Mouse (Mus musculus) left cerebral cortex, adult 9 months (tissue): Measurements from ENCODE around the gene Tmem132b.

ENCODE experiments used
- DNase-seq, 2 experiments: peaks; one replicate each; pipeline ENCODE4 v3.0.0; 2022; ENCODE audit warnings: low spot score in 2 of 2

Tmem132b gene

DNA sequence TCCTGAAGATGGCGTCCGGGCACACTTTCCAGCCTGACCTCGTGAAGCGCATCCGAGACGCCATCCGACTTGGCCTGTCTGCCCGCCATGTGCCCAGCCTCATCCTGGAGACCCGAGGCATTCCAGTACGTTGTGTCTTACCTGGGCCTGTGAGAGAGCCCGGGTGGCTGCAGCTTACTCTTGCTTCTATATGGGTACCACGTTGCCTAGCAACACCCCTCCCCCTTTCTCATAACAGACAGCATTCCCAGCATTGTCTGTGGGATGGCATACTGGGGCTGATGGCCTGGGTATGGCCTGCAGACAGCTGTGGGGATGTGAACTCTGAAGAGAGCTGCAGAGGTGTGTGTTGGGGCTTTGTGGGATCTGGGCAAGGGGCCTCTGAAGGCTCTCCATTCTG, 16.6 kb upstream of the Tmem132b start:
- DNase-seq = no peak

DNA sequence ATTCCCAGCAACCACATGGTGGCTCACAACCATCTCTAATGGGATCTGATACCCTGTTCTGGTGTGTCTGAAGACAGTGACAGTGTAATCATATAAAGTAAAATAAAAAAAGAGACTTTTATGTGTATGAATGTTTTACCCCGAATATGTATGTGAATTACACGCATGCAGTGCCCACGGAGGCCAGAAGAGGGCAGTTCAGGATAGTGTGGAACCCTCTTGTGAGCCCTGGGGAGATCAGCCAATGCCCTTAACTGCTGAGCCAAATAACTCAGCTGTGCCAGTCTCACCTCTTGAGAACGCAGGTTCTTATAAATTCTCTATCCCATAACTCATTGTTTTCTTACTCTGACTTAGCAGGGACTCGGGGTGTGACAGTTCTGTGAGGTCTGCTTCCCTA, 12.9 kb upstream of the Tmem132b start:
- DNase-seq = peak in 1 of 2 experiments; percentile 65

DNA sequence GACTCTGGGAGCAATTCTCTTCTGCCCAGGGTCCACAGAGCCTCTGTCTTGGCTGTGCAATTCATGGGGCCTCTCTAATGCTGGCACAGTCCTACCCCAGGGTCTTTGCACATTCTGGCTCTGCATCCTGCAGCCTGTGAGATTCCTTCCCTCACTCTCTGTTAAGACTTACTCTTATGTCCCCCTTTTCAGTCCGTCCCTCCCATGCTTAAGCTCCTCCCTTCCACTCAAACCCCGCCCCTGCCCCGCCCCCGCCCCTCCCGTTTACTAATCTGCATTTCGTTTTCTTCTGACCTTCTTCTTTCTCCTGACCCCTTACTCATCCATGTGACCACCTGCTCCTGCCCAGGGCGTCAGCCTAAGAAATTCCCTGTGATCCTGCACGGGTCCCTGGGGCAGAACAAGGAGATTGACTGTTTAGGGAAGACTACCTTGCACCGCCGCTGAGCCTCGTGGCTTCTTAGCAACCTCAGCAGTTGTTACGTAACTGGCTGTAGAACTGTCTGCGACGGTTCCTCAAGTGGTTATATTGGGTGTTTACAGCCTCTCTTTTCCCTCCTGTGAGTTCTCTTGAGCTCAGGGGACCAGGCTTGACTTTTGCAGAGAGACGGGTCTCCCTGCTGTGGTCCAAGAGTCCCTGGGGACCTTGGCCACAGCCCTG, 10.5 kb upstream of the Tmem132b start:
- DNase-seq = peak in 1 of 2 experiments; percentile 66

DNA sequence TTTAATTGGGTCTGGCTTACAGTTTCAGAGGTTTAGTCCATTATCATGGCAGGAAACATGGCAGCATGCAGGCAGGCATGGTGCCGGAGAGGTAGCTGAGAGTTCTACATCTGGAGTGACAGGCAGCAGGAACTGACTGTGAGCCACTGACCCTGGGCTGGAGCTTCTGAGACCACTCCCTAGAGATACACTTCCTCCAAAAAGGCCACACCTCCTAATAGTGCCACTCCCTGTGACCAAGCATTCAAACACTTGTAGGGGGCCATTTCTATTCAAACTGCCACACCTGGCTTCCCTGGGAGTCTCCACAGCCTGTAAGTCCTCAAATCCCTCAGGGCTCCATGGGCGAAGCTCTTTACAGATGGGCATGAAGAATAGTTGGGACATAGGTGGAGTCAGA, 8.2 kb upstream of the Tmem132b start:
- DNase-seq = no peak

DNA sequence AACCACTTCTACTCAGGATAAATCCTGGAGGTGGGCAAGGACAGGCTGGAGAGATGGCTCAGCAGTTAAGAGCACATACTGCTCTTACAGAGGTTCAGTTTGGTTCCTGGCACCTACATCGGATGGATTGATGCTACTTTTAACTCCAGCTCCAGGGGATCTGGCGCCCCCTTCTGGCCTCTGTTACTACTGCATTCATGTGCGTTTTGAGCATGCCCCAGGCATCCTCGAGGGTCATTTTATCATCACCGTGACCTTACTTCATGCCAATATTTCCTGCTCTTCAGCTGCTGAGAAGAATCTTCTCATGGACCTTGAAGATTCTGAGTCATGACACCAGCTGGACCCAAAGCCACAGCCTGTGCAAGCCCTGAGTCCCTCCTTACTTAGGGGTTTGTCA, 6.1 kb upstream of the Tmem132b start:
- no peak for DNase-seq

DNA sequence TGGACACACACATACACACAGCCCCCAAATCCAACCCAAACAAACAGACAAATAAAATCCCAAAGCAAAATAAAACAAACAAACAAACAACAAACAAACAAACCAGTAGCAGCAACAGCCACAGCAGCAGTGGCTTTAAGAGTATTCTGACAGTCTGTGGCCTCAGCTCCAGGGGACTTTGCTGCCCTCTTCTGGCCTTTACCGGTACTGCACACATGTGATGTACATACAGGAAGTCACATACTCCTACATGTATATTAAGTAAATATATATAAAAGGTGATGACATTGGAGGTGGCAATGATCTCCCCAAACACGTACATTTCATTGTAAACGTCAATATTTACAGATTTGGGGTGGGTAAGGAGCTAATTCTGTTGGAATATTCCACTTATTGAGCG, 5.1 kb upstream of the Tmem132b start:
- no peak for DNase-seq

DNA sequence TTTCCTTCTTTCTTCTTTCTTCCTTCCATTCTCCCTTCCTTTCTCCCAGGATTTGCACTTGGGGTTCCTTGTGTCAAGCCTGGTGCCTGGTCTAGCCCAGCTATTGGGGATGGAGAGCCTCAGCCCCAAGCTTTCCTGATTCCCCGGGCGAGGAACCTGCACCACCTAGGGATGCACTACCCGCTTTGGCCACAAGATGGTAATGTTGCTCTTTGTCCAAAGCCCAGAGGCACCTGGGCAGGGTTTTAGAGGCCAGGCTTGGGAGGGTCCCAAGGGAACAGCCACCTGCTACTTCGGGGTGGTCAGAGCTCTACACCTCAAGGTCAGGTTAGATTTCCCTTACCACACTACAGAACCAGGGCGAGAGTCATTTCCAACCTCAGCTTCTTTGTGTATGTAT, 2.5 kb upstream of the Tmem132b start:
- DNase-seq = peak in 1 of 2 experiments; percentile 88

DNA sequence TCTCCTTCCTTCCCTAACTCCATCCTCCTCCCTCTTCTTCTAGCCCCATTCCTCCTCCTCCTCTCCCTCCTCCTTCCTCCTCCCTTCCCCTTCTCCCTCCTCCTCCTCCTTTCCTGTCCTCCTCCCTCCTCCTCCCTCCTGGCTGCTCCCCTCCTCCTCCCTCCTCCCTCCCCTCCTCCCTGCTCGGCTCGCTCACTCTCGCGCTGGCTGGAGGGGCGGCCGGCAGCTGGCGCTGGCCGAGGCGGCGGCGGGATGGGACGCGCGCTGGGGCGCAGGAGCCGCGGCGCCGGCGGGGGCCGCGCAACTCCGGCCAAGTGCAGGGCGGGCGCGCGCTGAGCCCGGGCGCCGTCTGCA, 594 bp downstream of the Tmem132b start:
- peak in 1 of 2 experiments; percentile 68 for DNase-seq

DNA sequence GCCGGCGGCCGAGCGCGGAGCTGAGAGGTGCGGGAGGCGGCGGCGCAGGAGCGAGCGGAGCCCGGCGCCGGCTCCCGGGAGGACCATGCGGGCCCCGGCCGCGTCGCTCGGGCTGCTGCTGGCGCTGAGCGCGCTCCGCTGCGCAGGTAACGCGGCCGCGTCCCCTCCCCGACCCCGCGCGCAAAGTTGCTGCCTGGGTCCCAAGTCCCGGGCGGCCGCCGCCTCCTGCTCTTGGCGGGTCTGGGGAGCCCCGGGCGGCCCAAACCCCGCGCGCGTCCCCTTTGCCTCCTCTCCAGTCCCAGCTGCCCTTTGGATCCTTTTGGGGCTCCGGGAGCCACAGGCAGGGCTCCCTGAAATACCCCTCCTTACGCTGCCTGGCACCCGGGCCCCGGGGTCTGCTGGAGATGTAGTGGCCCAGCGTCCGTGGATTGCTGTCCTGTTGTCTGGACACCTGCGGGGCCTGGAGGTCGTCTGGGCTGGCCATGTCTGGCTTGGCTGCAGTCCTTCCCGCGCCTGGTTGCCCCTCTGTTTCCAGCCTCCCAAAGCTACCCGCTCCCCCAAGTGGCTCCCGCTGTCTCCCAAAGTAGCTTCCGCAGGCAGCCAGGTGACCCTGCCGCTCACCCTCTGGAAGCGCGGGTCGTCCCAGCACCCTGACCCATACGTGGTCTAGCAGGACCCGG, 1.1 kb downstream of the Tmem132b start:
- no peak for DNase-seq

DNA sequence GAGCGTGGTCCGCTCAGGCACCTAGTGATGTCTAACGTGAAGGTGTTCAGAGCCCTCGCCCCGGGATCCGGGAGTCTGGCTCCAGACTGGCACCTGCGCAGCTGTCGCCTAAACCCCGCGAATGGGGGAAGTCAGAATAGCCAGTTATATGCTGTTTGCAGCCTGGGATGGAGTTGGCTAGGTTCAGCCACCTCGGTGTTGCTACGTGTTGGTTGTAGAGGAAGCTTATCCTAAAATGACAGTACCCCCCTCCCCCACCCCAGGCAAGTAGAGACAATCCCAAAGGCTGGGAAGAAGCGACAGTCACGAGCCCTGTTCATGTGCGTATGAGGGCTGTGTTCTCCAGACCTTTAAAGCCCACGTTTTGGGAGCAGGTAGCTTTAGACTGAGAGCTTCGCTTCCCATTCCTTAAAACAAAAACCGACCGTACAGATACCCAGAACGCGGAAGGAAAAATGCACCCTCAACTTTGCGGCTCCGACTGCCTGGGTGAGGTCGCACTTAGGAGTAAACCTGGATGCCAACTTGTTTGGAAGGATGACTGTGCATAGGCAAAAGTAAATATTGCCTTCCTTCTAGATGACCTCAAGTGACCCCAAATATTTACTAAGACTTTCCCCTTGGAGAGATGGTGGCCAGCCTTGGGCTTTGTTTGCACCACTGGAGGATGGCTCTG, 1.8 kb downstream of the Tmem132b start:
- peak in 1 of 2 experiments; percentile 67 for DNase-seq

DNA sequence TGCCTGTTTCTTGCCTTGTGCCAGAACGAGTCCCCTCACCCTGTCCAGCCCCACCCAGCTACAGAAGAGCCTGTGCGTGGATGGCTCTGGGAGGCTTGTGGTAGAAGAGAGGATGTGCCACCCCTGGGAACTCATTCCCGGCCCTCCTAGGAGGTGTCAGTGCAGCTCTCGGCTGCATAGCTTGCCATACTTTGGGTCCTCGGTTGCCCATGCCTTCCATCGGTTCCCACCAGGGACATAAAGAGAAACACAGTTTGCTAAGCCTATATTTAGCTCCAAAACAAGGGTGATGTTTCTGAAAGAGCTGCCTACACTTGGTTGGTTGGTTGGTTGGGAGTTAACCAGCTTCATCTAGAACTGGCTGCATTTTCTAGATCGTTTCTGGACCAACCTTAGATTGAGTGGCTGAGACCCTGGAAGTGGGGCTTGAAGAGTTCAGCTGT, 2.6 kb downstream of the Tmem132b start:
- peak in 1 of 2 experiments; percentile 47 for DNase-seq

DNA sequence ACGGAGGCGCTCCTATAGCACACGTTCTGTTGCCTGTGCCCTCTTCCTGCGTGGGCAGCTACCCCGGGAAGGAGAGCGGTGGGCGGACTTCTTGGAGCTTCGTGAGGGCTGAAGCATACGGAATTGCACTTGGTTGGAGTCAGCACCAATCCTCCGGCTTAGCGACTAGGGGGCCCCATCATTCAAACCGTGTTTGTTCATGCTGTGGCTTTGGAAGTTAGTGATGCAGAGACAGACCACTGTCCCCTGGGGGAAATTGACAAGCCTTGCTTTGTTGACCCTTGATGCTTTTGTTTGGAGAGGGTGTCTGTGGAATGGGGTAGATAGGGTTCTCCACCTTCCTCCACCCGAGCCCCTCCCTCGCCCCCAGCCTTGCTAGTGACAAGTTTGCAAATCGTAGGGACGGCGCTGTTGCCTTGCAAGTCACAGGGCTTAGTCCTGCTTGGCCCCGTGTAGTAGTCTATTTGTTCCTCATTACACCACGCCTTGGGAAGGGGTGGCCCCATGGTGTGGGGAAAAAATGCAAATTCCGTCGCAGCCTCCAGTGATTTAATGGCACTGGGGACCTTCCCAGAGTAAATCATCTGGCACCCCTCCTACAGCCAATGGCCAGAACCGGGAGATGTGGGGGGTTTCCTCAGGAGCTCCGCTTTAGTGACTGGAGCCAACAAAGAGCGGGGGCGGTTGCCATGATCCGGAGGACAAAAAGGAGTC, 3.2 kb downstream of the Tmem132b start:
- DNase-seq = peak; percentile 70 to 80

DNA sequence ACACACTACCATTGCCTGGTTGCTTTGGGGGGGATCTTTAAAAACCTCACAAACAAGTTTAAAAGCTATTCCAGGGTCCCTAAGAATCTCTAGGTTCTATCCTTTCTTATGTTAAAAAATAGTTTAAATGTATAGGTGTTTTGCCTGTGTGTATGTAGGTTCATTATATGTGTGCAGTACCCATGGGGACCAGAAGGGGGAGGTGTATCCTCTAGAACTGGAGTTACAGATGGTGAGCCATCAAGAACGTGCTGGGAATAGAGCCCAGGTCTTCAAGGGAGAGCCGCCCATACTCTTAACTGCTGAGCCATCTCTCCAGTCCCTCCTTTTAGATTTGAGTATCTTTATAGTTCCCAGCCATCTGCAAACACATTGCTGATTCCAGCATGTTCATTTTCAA, 13.5 kb downstream of the Tmem132b start:
- no peak for DNase-seq

DNA sequence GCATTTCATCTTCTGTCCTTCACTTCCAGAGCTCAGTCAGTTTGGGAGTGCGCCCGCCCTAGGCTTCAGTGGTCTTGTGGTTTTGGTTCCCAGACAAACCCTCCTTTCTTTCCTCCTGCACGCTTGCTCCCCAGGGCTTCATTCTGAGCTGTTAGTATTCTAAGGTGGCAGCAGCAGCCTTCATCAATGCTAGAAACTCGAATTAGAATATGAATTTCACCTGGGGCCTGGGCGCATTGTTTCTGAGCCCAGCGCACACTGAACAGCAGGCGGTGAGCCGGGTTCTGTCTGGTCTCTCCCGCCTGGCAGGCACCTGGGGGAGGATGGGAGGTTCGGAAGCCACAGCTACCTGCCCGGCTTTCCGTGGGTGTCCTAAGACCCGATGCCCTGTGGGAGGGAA, 14.7 kb downstream of the Tmem132b start:
- no peak for DNase-seq

DNA sequence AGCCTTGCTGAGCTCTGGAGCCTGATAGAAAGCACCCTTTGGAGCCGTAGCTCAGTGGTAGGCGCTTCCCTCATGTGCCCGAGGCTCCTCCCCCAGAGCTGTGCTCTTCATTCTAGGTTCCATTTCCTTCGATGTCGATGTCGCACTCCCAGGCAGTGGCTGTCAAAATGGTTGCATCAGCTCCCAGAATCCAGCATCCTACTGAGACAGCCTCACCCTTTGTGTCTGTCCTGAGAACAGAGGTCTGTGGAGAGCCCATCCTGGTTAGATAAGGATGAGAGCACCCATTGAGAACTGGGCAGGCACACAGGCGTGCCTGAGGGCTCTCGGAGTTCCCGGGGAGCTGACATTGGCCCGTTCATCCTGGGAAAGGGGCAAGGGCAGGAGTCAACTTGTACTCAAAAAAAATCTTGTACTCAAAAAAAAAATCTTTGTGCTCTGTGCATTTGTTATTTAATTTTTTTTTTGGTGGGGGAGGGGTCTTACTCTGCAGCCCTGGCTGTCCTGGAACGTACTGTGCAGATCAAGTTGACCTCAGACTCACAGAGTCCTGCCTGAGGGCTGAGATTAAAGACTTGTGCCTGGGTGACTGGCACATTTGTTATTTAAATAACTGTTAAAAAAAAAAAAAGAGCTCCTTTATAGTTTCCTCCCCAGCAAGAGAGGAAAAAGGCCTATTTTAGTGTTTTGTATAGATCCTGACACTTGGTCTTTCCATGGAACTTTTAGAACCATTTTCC, 18.3 kb downstream of the Tmem132b start:
- no peak for DNase-seq

DNA sequence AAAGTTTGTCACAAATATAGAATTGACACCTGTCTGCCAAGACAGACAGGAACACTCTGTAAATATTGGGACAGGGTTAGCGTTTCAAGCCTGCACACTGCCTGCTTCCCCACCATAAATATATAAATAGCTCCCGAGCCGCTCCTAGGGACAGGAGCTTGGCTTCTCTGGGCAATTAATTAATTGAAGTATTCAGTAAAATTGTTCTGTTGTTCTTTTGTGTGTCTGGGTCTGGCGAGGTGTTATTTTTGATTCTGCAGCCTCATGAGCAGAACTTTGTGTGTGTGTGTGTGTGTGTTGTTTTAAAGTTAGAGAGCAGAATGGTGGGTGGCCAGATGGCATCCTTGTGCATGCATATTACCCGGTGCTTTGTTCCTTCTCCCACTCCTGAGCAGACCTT, 24.2 kb downstream of the Tmem132b start:
- no peak for DNase-seq

DNA sequence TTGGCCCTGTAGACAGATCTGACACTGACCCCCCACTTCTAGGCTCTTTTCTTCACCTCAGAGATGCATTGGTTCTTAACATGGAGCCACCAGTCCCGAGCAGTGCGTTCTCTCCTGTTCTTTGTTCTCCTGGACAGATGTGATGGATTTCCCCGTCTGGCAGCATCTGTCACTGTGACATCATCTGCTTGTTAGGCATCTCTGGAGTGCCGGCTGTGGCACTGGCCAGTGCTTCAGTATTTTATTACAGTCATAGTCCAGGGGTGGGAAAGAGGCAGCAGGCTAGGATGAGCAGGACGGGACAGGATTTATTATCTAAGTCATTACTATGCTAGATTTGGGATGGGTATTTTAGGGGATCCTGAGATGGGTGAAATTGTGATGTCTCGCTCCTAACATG, 31.9 kb downstream of the Tmem132b start:
- no peak for DNase-seq

DNA sequence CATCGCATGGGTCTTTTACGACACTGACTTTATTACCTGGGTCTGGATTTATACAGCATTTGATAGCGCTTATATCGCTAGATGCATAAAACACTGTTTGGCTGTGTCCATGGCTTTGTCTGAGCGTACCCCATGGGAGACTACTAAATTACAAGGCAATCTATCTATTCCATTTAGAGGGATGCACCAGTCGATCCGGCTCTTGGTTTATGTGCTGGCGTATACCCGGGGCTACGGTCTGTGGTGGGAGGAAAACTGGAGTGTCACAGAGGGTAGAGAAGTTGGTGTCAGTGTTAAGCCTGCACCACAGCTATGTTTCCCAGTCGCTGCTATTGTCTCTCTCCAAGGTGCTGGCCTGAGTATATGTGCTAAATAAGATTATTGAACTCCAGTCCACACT, 34.2 kb downstream of the Tmem132b start:
- no peak for DNase-seq

DNA sequence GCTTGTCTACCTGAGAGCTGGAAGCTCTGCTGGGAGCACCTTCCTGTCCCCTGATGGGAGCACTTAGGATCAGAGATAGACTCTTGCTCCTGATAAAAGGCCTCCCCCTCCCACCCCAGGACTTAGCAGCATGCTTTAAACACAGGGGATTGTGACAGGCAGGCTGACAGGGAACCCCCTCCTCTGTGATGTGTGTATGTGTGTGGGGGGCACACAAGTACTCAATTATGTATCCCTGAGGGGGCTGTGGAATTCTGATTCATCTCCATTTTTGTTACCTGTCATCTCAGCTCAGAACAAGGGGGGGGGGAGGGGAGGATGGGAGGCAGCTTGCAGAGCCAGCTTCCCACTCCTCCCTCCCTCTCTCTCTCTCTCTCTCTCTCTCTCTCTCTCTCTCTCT, 36.9 kb downstream of the Tmem132b start:
- no peak for DNase-seq

DNA sequence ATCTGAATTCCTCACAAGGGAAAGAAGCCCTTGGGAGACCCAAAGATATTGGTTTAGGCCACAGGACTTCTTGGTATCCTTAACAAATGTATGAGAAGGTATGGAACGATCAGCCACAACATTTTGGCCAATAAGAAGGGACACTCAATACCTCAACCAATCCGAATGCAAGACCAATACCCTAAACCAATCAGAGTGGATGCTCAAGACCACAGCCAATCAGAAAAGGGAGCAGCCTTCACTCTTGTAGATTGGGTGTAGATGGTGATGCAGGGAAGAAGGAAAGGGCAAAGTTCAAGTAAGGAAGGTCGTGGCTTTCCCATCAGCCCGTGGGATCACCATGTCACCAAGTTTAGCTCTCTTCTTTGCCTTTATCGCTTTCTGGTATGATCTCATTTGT, 40.4 kb downstream of the Tmem132b start:
- no peak for DNase-seq

DNA sequence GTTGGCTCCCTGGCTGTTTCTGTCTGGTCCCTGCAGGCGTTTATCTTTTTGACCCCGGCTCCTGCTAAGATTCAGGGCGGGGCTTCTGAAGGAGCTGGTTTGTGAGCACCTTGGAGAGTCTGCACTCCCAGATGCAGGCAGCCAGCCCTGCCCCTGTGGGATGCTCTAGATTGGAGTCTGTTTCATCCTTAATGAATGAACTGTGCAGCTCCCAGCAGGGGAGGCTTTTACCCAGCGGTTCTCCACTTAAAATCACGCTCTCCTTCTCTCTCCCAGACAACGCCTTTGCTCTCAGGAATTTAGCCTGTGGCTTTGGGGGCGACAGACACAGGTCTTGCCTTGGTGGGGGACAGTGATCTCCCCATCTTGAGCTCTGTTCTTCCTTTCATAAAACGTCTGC, 43.3 kb downstream of the Tmem132b start:
- DNase-seq = no peak

DNA sequence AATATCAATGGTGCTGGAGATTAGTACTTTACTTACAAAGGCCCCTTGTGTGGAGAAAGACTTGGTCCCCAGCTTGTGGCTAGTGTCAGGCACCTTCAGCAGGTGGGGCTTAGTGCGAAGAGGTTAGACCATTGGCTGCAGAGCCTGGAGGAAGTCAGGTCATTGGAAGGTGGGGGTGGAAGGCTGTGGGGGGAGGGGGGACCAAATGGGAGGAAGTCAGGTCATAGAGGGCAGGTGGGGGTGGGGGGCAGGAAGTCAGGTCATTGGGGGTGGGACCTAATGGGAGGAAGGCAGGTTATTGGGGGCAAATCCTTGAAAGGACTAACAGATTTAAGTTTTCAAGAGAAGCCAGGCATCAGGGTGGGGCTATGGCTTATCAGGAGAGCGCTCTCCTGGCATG, 44.3 kb downstream of the Tmem132b start:
- no peak for DNase-seq
